Mouse (Mus musculus) neural tube, embryonic 15.5 days (tissue): ENCODE results near the gene Magi3. TPM values are rescaled to one million over a fixed set of nuclear protein-coding genes. Genes with fewer than 3 reads are reported as not detected.

ENCODE experiments used
- ATAC-seq: fragments of 200-750 bp; cut with Nextera tagmentation; 2 replicates; pipeline ENCODE4 v1.8.0; 2017; ENCODE audit warnings: mild to moderate bottlenecking, moderate TSS enrichment, moderate library complexity; ENCODE audit not compliant: low FRiP score
- H3K27ac ChIP-seq: fragments of 300-500 bp; sonication (generic); replicated peaks from 2 replicates; pipeline ENCODE4 v1.5.1; 2015; ENCODE audit warnings: mild to moderate bottlenecking, inconsistent platforms
- H3K27me3 ChIP-seq: fragments of 300-500 bp; sonication (generic); replicated peaks from 2 replicates; pipeline ENCODE4 v1.6.1; 2015; ENCODE audit warnings: inconsistent platforms
- H3K36me3 ChIP-seq: fragments of 300-500 bp; sonication (generic); 2 replicates; pipeline ENCODE4 v1.6.1; 2015; ENCODE audit warnings: inconsistent platforms
- H3K4me1 ChIP-seq: fragments of 300-500 bp; sonication (generic); 2 replicates; pipeline ENCODE4 v1.6.1; 2015; ENCODE audit warnings: inconsistent platforms
- H3K4me2 ChIP-seq: fragments of 300-500 bp; sonication (generic); 2 replicates; pipeline ENCODE4 v1.6.1; 2015; ENCODE audit warnings: inconsistent platforms, mild to moderate bottlenecking, moderate library complexity
- H3K4me3 ChIP-seq: fragments of 300-500 bp; sonication (generic); replicated peaks from 2 replicates; pipeline ENCODE4 v1.5.1; 2015; ENCODE audit warnings: mild to moderate bottlenecking, inconsistent platforms
- H3K9ac ChIP-seq: fragments of 300-500 bp; sonication (generic); replicated peaks from 2 replicates; pipeline ENCODE4 v1.6.1; 2015; ENCODE audit warnings: mild to moderate bottlenecking, inconsistent platforms
- H3K9me3 ChIP-seq: fragments of 300-500 bp; sonication (generic); replicated peaks from 2 replicates; pipeline ENCODE4 v1.6.1; 2016; ENCODE audit warnings: inconsistent platforms
- WGBS: fragments of 180-500 bp; shearing (Covaris S2); methylation state at CpG from one replicate; pipeline ENCODE4 v1.1.7; 2015; ENCODE audit warnings: mixed read lengths; 5-methylcytosine and 5-hydroxymethylcytosine counted together
- polyA plus RNA-seq: library from polyadenylated mRNA; unstranded; fragments of >200 nt; fragmentation: Nextera tagmentation; extraction: Ambion mirVana; gene quantifications from 2 replicates; pipeline ENCODE4 v1.2.1, GENCODE M21; 2015

Gene Magi3
- polyA plus RNA-seq, 1 experiment from 2014 or later = 6.7 TPM

DNA sequence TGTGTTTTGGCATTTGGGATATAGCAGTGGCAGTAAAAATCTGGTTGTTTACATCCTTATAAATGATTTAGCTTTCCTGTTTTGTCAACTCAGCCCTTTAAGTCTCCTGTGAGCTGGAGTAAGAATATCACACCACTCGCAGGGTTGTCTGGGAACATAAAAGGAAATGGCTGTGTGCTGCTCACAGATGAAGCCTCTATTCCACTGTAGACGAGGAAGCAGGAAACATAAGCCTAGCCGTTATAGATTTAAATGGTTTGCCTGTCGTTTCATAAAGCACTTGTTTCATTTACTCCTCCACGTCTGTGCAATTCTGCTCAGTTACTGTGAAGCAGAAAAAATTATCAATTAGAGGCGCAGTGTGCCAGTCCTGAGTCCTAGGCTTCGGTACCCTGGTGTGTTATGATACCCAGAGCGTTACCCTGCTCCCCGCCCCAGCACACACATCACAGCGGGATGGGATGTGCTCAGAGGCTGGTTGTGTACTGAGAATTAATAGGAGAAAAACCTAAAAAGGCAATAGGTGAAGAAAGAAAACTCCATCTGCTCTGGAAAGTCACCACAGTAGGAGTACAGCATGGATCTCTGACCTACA, 17.8 kb upstream of the Magi3 start:
- Histone ChIP-seq H3K9ac (no peak overlapping the region), H3K9me3 (no peaks in the 10 kb centered on the region), H3K4me1 (peaks cover 14% of the 10 kb centered on the region), H3K36me3 (no peaks in the 10 kb centered on the region), H3K4me2 (peak overlapping the region; percentile 31), H3K27ac (peak overlapping the region; percentile 62), H3K27me3 (no peaks in the 10 kb centered on the region), H3K4me3 (no peak overlapping the region)
- 24% methylated on average over 10 of the region's 10 CpGs for WGBS
- peak; percentile 88 for ATAC-seq

DNA sequence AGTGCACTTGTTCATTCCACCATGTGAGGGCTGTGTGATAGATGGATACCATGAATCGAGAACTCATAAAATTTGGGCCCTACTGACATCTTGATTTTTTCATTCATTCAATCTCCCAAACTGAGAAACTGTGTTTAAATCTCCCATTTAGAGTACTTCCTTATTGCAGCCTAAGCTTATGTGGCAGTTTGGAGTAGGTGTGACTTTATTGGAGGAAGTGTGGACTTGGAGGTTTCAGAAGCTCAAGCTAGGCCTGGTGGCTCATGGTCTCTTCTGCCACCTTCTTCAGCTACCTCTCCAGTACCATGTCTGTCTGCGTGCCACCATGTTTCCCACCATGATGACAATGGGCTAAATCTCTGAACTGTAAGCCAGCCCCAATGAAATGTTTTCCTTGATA, 15.9 kb upstream of the Magi3 start:
- 94% methylated on average over 2 of the region's 2 CpGs for WGBS
- no peak overlapping the region for H3K27ac ChIP-seq
- peaks cover 14% of the 10 kb centered on the region for H3K4me1 ChIP-seq
- H3K36me3 ChIP-seq = no peaks in the 10 kb centered on the region
- H3K9me3 ChIP-seq = no peaks in the 10 kb centered on the region
- H3K4me3 ChIP-seq = no peak overlapping the region
- H3K27me3 ChIP-seq = no peaks in the 10 kb centered on the region
- H3K9ac ChIP-seq = no peak overlapping the region
- no peak overlapping the region for H3K4me2 ChIP-seq
- no peak for ATAC-seq

DNA sequence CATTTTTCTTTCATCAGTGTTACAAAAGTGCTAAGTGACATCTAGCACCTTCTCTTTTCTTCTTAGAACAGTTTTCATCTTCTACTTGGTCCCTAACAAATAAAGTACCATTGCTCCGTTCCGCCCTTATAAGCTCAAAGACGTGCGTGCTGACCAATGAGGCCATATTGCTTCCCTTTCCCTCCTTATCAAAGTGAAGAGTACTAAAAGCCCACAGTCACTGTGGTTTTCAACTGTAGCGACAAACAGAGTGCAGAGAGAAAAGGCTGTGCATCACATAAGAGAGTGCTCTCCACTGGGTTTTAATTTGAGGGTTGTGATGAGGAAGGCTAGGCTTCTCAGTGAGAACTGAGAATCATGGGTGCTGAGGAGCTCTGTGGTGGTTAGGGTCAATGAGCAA, 14.9 kb upstream of the Magi3 start:
- Histone ChIP-seq H3K27me3 (no peaks in the 10 kb centered on the region), H3K27ac (no peak overlapping the region), H3K36me3 (no peaks in the 10 kb centered on the region), H3K9me3 (no peaks in the 10 kb centered on the region), H3K4me1 (peaks cover 14% of the 10 kb centered on the region), H3K9ac (no peak overlapping the region), H3K4me2 (no peak overlapping the region), H3K4me3 (no peak overlapping the region)
- ATAC-seq = no peak
- WGBS = 90% methylated on average over 5 of the region's 5 CpGs

DNA sequence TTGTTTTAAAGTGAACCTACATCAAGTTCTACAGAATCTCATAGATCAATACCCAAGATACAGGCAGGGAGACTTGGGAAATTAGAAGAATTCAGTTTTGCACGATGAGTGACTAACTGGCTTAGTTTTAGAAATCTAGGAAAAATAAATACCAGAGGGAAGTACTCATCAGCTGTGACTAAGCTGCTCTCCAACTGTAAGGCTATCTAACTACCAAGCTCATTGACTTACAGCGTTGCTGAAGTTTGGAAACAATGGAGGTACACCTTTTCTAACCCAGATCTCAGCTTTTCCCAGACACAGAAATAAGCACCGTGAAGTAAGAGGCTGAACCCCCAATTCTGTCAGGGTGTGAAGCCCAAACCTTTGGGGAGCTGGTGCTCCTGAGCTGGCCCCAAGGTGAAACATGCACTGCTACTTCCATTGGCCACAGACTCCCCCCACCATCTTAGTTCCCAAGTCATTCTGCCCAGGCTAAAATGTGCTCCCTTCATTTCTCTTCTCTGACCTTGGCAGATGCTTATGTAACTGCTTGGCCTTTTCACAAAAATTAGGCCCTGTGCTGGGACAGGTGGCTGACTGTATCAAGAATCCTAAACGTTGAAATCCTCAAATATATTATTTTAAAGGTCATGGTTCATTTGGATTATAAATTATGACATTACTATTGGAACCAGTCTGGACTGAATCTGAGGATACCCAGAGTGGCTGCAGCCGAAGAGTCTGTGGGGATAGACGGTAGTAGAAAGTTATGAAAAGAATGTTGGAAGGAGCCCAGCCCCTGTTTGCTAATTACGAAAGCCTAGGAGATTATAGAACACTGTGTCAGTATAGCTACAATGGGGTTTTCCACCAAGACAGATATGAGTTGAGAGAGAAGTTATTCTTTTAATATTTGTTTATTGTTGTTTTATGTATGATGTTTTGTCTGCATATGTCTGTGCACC, 13.5 kb upstream of the Magi3 start:
- H3K4me1 ChIP-seq = peaks cover 14% of the 10 kb centered on the region
- no peaks in the 10 kb centered on the region for H3K36me3 ChIP-seq
- no peak overlapping the region for H3K4me2 ChIP-seq
- H3K9ac ChIP-seq = no peak overlapping the region
- 77% methylated on average over 7 of the region's 7 CpGs for WGBS
- no peak overlapping the region for H3K27ac ChIP-seq
- no peaks in the 10 kb centered on the region for H3K27me3 ChIP-seq
- no peak overlapping the region for H3K4me3 ChIP-seq
- ATAC-seq = no peak
- no peaks in the 10 kb centered on the region for H3K9me3 ChIP-seq

DNA sequence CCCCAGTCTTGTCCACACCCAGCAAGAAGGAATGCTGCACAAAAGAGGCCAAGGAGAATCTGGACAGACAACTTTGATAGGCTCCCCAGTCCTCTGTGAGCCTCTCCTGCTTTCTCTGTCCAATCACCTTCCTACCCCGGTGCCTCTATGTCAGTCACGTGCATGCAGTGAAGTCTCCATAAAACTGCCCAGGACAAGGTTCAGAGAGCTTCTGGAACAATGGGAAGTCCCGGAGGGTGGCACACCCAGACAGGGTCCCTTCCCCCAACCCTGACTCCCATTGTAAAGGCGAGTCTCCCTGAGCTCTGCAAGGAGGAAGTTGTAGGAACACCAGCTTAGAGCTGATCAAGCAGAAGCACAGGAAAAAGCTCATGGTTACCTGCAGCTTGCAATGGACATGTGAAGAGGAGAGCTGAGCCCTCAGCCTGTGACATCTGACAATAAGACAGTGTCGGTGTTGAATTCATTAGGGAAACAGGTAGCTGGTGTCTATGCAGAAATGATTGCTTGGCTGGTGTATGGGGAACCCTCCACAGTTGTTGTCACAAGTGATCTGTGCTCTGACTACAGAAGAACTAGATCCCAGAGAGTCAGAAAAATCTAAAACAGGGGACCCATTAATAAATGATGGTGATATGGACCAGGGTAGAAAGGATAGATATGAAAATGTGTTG, 7.4 kb upstream of the Magi3 start:
- no peak overlapping the region for H3K4me2 ChIP-seq
- no peaks in the 10 kb centered on the region for H3K9me3 ChIP-seq
- no peaks in the 10 kb centered on the region for H3K4me1 ChIP-seq
- no peak overlapping the region for H3K9ac ChIP-seq
- no peaks in the 10 kb centered on the region for H3K27me3 ChIP-seq
- 10% methylated on average over 5 of the region's 5 CpGs for WGBS
- H3K36me3 ChIP-seq = no peaks in the 10 kb centered on the region
- no peak for ATAC-seq
- no peak overlapping the region for H3K4me3 ChIP-seq
- H3K27ac ChIP-seq = no peak overlapping the region

DNA sequence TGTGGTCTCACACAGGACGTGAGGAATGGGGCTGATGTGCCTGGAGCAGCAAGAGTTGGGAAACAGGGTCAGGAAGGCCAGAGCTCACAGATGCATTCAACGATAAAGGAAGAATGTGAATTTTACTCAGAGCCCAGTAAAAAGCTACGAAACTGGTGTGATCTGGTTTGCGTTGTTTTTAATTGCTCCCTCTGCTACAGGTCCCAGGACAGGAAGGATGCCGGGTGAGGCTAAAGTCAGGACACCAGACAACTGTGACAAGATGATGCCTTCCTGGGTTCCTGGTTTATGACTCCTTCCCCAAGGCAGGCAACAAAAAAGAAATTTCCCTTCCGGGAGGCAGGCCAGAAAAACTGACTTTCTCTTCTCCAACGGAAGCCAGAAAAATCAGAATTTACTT, 6.6 kb upstream of the Magi3 start:
- H3K27me3 ChIP-seq = no peaks in the 10 kb centered on the region
- no peaks in the 10 kb centered on the region; the same call in 1 of the 2 replicates for H3K4me1 ChIP-seq
- ATAC-seq = no peak
- no peak overlapping the region for H3K9ac ChIP-seq
- H3K4me3 ChIP-seq = no peak overlapping the region
- no peaks in the 10 kb centered on the region for H3K9me3 ChIP-seq
- H3K4me2 ChIP-seq = no peak overlapping the region
- WGBS = 42% methylated on average over 7 of the region's 7 CpGs
- H3K36me3 ChIP-seq = no peaks in the 10 kb centered on the region
- no peak overlapping the region for H3K27ac ChIP-seq

DNA sequence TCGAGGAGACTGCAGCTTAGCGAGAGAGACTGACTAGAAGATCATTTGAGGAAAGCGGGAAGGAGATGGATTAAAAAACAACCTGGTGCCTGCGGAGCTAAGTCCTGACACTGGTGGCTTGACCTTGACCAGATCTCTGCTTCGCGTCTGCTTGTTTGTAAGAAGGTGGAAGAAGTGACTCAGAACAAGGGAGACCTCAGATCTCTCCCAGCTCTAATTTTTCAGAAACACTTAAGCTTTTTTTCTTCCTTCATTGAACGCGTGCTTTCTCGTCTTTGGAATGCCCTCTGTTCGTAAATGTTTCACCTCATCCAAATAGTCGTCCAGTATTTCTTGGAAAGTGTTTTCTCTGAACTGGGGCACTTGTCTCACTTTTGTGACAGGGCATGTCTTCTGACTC, 982 bp upstream of the Magi3 start:
- peak overlapping the region; percentile 69 for H3K27ac ChIP-seq
- no peaks in the 10 kb centered on the region for H3K9me3 ChIP-seq
- H3K9ac ChIP-seq = peak overlapping the region; percentile 44
- no peaks in the 10 kb centered on the region for H3K27me3 ChIP-seq
- ATAC-seq = no peak
- 9% methylated on average over 11 of the region's 11 CpGs for WGBS
- no peaks in the 10 kb centered on the region for H3K36me3 ChIP-seq
- H3K4me3 ChIP-seq = peak overlapping the region; percentile 81
- peak overlapping the region; percentile 75 for H3K4me2 ChIP-seq
- H3K4me1 ChIP-seq = peaks cover 14% of the 10 kb centered on the region

DNA sequence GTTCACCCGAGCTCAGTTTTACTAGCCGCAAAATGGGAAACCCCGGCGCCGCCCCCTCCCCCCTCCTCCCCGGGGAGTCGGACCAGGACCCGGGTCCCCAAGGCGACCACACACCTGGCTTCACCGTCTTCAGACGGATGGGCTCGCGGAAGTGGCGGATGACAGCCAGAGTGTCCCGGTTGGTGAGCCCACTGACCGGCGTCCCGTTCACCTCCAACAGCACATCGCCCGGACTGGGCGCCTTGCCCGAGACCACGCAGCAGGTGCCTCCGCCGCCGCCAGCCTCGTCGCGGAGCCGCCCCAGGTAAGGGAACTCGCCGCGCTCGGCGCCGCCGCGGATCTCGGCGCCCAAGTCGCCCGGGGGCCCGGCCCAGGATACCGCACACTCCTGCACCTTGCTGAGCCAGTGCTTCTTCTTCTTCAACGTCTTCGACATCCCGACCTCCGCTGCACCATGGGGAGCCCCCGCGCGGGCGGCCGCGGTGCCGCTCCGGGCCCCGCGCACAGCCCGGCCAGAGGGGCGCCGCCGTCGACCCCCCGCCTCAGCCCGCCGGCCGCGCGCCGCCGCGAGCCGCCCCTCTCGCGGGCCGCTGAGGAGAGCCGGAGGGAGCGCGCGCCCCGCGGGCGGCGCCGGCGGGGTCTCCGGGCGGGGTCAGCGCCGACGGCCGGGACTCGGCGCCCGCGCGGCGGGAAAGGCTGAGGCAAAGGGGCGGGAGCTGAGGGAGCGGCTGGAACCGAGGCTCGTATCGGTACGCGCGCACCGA, 461 bp downstream of the Magi3 start:
- peak overlapping the region; percentile 95 for H3K27ac ChIP-seq
- H3K36me3 ChIP-seq = no peaks in the 10 kb centered on the region
- no peaks in the 10 kb centered on the region for H3K9me3 ChIP-seq
- peak overlapping the region; percentile 81 for H3K4me3 ChIP-seq
- H3K4me2 ChIP-seq = peak overlapping the region; percentile 66
- H3K27me3 ChIP-seq = no peaks in the 10 kb centered on the region
- under 1% methylated on average over 79 of the region's 107 CpGs for WGBS
- ATAC-seq = peak; percentile 62
- H3K9ac ChIP-seq = peak overlapping the region; percentile 83
- H3K4me1 ChIP-seq = peaks cover 14% of the 10 kb centered on the region

DNA sequence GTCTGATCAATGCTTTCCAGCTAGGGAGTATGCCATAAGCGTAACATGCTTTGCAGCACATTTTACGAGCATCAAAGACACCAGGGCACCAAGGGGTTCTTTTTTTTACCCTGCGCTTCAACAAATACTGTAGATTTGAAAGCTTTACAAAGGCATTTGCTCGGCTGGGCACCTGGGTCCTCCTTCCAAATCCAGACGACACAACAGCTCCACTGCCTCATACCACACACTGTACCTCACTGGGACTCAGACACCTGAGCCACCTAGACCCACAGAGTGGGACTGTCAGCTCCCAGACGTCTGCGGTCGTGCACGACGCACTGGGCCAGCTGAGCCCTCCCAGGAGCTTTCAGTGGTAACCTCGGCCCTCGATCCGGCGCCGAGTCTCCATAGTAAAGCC, 1.2 kb downstream of the Magi3 start:
- H3K4me1 ChIP-seq = peaks cover 14% of the 10 kb centered on the region
- H3K9ac ChIP-seq = peak overlapping the region; percentile 83
- no peak for ATAC-seq
- no peaks in the 10 kb centered on the region for H3K9me3 ChIP-seq
- H3K27me3 ChIP-seq = no peaks in the 10 kb centered on the region
- H3K4me2 ChIP-seq = peak overlapping the region; percentile 66
- peak overlapping the region; percentile 81 for H3K4me3 ChIP-seq
- peak overlapping the region; percentile 95 for H3K27ac ChIP-seq
- WGBS = 1% methylated on average over 15 of the region's 15 CpGs
- no peaks in the 10 kb centered on the region for H3K36me3 ChIP-seq

DNA sequence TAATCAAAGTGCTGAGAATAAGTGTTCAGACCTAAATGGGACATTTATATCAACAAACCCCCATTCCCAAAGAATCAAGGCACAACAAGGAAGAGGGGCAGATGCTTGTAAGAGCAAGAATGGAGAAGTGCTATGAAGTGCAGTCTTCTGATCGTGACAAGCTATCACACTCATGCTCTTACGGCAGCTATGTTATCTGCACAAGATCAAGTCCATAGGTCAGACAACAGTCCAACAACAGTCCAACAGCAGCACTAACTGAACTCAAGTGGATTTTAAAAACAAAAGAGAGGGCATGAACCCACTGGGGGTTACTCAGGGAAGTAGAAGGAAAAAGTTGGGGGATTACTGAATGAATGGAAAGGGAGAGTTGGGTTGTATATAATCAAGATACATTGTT, 30.4 kb downstream of the Magi3 start:
- Histone ChIP-seq H3K27ac (no peak overlapping the region), H3K9me3 (no peaks in the 10 kb centered on the region), H3K4me2 (no peak overlapping the region), H3K36me3 (no peaks in the 10 kb centered on the region), H3K4me3 (no peak overlapping the region), H3K4me1 (no peaks in the 10 kb centered on the region), H3K27me3 (no peaks in the 10 kb centered on the region), H3K9ac (no peak overlapping the region)
- ATAC-seq = no peak
- WGBS = 92% methylated on average over 2 of the region's 2 CpGs

DNA sequence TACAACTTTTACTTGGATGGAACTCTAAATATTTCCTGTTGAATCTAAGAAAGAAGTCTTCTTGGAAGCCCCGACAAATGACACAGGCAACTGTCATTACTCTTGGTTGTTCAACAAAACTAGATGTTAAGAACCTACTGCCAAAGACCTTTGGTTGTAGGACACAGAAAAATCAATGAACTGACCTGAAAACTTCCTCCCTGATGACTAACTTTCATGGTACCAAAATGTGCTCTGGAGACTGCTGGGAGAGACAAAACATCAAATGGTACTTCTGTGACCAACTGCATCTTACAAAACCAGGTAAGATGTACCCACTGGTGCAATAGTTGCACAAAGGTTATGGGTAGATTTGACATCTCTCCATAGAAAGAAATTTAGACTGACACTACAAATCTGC, 30.9 kb downstream of the Magi3 start:
- Histone ChIP-seq H3K4me2 (no peak overlapping the region), H3K27ac (no peak overlapping the region), H3K4me3 (no peak overlapping the region), H3K4me1 (no peaks in the 10 kb centered on the region), H3K9me3 (no peaks in the 10 kb centered on the region), H3K27me3 (no peaks in the 10 kb centered on the region), H3K36me3 (no peaks in the 10 kb centered on the region), H3K9ac (no peak overlapping the region)
- ATAC-seq = no peak
- 94% methylated on average over 1 of the region's 1 CpGs for WGBS
